Mouse (Mus musculus) stomach, embryonic 14.5 days (tissue): ENCODE data around the gene Chm. TPM values are rescaled to one million over a fixed set of nuclear protein-coding genes. Genes with fewer than 3 reads are reported as not detected.
"Not testable (repeated sequence)": the region's sequence is repeated elsewhere in the genome, so short reads cannot be mapped to it uniquely, and the experiment has no call there.

Experiments
- ATAC-seq: fragments of 200-750 bp; cut with Nextera tagmentation; 2 replicates; pipeline ENCODE4 v1.8.0; 2017; ENCODE audit warnings: low read depth, moderate TSS enrichment; ENCODE audit not compliant: insufficient number of reproducible peaks, insufficient read depth, low FRiP score
- H3K27ac ChIP-seq: fragments of 300-500 bp; sonication (generic); 2 replicates; pipeline ENCODE4 v1.5.1; 2014; ENCODE audit warnings: mild to moderate bottlenecking, low read length, moderate library complexity, mixed read lengths
- H3K27me3 ChIP-seq: fragments of 300-500 bp; sonication (generic); 2 replicates; pipeline ENCODE4 v1.6.1; 2014; ENCODE audit warnings: low read length, control low read depth, mixed read lengths; ENCODE audit not compliant: control insufficient read depth, insufficient read depth
- H3K36me3 ChIP-seq: fragments of 300-500 bp; sonication (generic); 2 replicates; pipeline ENCODE4 v1.6.1; 2014; ENCODE audit warnings: mild to moderate bottlenecking, control low read depth, low read length, moderate library complexity, mixed read lengths; ENCODE audit not compliant: control insufficient read depth, insufficient read depth
- H3K4me1 ChIP-seq: fragments of 300-500 bp; sonication (generic); 2 replicates; pipeline ENCODE4 v1.6.1; 2014; ENCODE audit warnings: low read length, control low read depth, mixed read lengths; ENCODE audit not compliant: control insufficient read depth, insufficient read depth
- H3K4me2 ChIP-seq: fragments of 300-500 bp; sonication (generic); replicated peaks from 2 replicates; pipeline ENCODE4 v1.6.1; 2014; ENCODE audit warnings: low read depth, low read length, control low read depth
- H3K4me3 ChIP-seq: fragments of 300-500 bp; sonication (generic); 2 replicates; pipeline ENCODE4 v1.5.1; 2014; ENCODE audit warnings: low read depth, low read length, control low read depth
- H3K9ac ChIP-seq: fragments of 300-500 bp; sonication (generic); replicated peaks from 2 replicates; pipeline ENCODE4 v1.6.1; 2014; ENCODE audit warnings: low read depth, mild to moderate bottlenecking, control low read depth, low read length, moderate library complexity, mixed read lengths
- H3K9me3 ChIP-seq: fragments of 300-500 bp; sonication (generic); 2 replicates; pipeline ENCODE4 v1.6.1; 2016; ENCODE audit warnings: low read depth, low read length, control low read depth; ENCODE audit not compliant: control insufficient read depth
- WGBS: fragments of 180-500 bp; shearing (Covaris S2); extraction: QIAGEN DNeasy Blood & Tissue Kit; methylation state at CpG from one replicate; pipeline ENCODE4 v1.1.7; 2014; 5-methylcytosine and 5-hydroxymethylcytosine counted together
- polyA plus RNA-seq: library from polyadenylated mRNA; unstranded; fragments of >200 nt; fragmentation: Nextera tagmentation; extraction: Ambion mirVana; gene quantifications from 2 replicates; pipeline ENCODE4 v1.2.1, GENCODE M21; 2014

The Chm gene
- polyA plus RNA-seq: 18.0 and 18.5 TPM in 2 replicates

- 10% methylated on average over 21 of the region's 21 CpGs for WGBS
These were observed at the start of gene Chm for GRCm38 (mm10) chrX:113185230-113185985. TSS of gene Chm (minus strand) at chrX:113185517.

GRCm38 (mm10) chrX:113193901-113194300, 8.6 kb upstream of the Chm start:
- no peaks in the 10 kb centered on the region for H3K27me3 ChIP-seq
- no peak overlapping the region for H3K4me3 ChIP-seq
- no peak overlapping the region for H3K27ac ChIP-seq
- H3K9ac ChIP-seq: no peak overlapping the region
- H3K4me1 ChIP-seq: no peaks in the 10 kb centered on the region
- H3K4me2 ChIP-seq: no peak overlapping the region
- no peak for ATAC-seq
- H3K36me3 ChIP-seq: no peaks in the 10 kb centered on the region
- 42% methylated on average over 2 of the region's 2 CpGs for WGBS
- H3K9me3 ChIP-seq: no peaks in the 10 kb centered on the region

More at GRCm38 (mm10) chrX:113185230-113185985, at the start of gene Chm:
- ATAC-seq: peak; percentile 93
- peak within 1 kb of the TSS; percentile 25; the same call in 1 of the 2 replicates for H3K9ac ChIP-seq
- peak within 1 kb of the TSS; percentile 38 for H3K4me2 ChIP-seq
- no peaks in the 10 kb centered on the region for H3K36me3 ChIP-seq
- no peaks in the 10 kb centered on the region for H3K9me3 ChIP-seq
- no peaks in the 10 kb centered on the region for H3K27me3 ChIP-seq
- peak within 1 kb of the TSS; percentile 66 for H3K27ac ChIP-seq
- no peaks in the 10 kb centered on the region for H3K4me1 ChIP-seq
- peak within 1 kb of the TSS; percentile 45 for H3K4me3 ChIP-seq

- Histone ChIP-seq H3K36me3 (no peaks in the 10 kb centered on the region), H3K4me2 (peak overlapping the region; percentile 38), H3K4me3 (peak overlapping the region; percentile 45), H3K9me3 (no peaks in the 10 kb centered on the region), H3K9ac (peak overlapping the region; percentile 25; the same call in 1 of the 2 replicates), H3K27ac (peak overlapping the region; percentile 66), H3K27me3 (no peaks in the 10 kb centered on the region), H3K4me1 (no peaks in the 10 kb centered on the region)
- no peak for ATAC-seq
- 16% methylated on average over 17 of the region's 17 CpGs for WGBS
These were observed 618 bp downstream of the Chm start for GRCm38 (mm10) chrX:113184569-113185229.

GRCm38 (mm10) chrX:113180856-113181255, 4.5 kb downstream of the Chm start:
- H3K27ac ChIP-seq, H3K36me3 ChIP-seq, ATAC-seq, H3K4me1 ChIP-seq, H3K9ac ChIP-seq, H3K4me2 ChIP-seq, H3K27me3 ChIP-seq, H3K9me3 ChIP-seq, H3K4me3 ChIP-seq: not testable (repeated sequence)
- WGBS: 90% methylated on average over 4 of the region's 4 CpGs

GRCm38 (mm10) chrX:113172766-113173165, 12.6 kb downstream of the Chm start:
- Histone ChIP-seq H3K27me3 (no peaks in the 10 kb centered on the region), H3K4me1 (no peaks in the 10 kb centered on the region), H3K27ac (no peak overlapping the region), H3K9me3 (no peaks in the 10 kb centered on the region), H3K9ac (no peak overlapping the region), H3K36me3 (no peaks in the 10 kb centered on the region), H3K4me3 (no peak overlapping the region), H3K4me2 (no peak overlapping the region)
- 50% methylated on average over 2 of the region's 2 CpGs for WGBS
- ATAC-seq: no peak

- H3K9ac ChIP-seq: no peak overlapping the region
- H3K4me3 ChIP-seq: no peak overlapping the region
- no peaks in the 10 kb centered on the region for H3K36me3 ChIP-seq
- no peak overlapping the region for H3K27ac ChIP-seq
- no peak for ATAC-seq
- no peak overlapping the region for H3K4me2 ChIP-seq
- H3K27me3 ChIP-seq: no peaks in the 10 kb centered on the region
- H3K9me3 ChIP-seq: no peaks in the 10 kb centered on the region
- no peaks in the 10 kb centered on the region for H3K4me1 ChIP-seq
- WGBS: 67% methylated on average over 1 of the region's 1 CpGs
These were observed 13.0 kb downstream of the Chm start for GRCm38 (mm10) chrX:113172271-113172670.

GRCm38 (mm10) chrX:113160268-113160860, 25.0 kb downstream of the Chm start:
- Histone ChIP-seq H3K36me3 (no peaks in the 10 kb centered on the region), H3K4me2 (no peak overlapping the region), H3K9me3 (no peaks in the 10 kb centered on the region), H3K27ac (no peak overlapping the region), H3K4me1 (no peaks in the 10 kb centered on the region), H3K4me3 (no peak overlapping the region), H3K27me3 (no peaks in the 10 kb centered on the region), H3K9ac (no peak overlapping the region)
- WGBS: 49% methylated on average over 3 of the region's 3 CpGs
- no peak for ATAC-seq

- Histone ChIP-seq H3K4me3 (no peak overlapping the region), H3K27ac (no peak overlapping the region), H3K4me2 (no peak overlapping the region), H3K9me3 (no peaks in the 10 kb centered on the region), H3K36me3 (no peaks in the 10 kb centered on the region), H3K9ac (no peak overlapping the region), H3K27me3 (no peaks in the 10 kb centered on the region), H3K4me1 (no peaks in the 10 kb centered on the region)
- ATAC-seq: no peak
- WGBS: 75% methylated on average over 2 of the region's 2 CpGs
These were observed 101.1 kb downstream of the Chm start for GRCm38 (mm10) chrX:113084171-113084570.
